In the genomic region with DNA sequence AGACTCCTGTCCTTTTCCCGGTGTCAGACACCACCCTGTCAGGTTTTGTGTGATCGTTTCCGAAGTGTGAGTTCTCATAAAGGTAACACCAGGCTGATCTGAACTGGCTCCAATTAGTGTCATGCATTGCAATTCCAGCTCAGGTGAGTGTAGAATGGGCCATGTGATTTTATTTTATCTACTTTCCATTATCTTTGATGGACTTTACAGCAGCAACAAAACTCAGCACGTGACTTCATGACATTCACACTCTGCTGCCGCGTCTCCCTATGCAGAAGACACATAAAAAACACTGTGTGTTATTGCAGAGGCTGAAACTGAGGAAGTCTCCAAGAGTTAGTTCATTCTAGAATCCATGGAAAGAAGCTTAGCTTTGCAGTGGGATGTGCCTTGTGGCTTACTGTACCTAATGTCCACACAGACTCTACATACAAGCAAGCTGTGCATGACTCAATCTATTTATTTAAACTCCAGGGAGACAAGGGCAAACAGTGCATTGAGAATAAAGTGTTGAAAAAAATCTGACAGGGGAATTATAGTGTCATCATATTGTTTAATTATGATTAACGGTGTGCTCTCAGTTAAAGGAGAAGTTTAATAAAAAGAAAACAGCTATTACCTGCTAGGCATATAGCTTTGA, we compare ENCODE assay signal across 30 mouse cellular contexts.
DNase-seq lines count a peak whose midpoint lies in the region; ATAC-seq and TF ChIP-seq lines count a peak whose summit lies in the region.
"Had no signal": no experiment of that assay in that cellular context is flagged by ENCODE, and none has a peak within 500 bp of the region (broad histone marks: within the 10 kb centered on the region; RNA-seq: fewer than 3 reads in every experiment).

No protein-coding gene starts in this region.

- H3K4me2 ChIP-seq in embryonic facial prominence, embryonic 14.5 days (ENCODE audit: low read depth, low read length), result no peak overlapping the region
- H3K4me2 ChIP-seq in midbrain, postnatal 0 days (ENCODE audit: low read depth, low read length, poor library complexity, severe bottlenecking), result no peak overlapping the region
- H3K4me2 ChIP-seq in midbrain, embryonic 13.5 days (replicated peaks), result no peak overlapping the region
- no peak overlapping the region for H3K4me2 ChIP-seq in intestine, postnatal 0 days (replicated peaks; ENCODE audit: low read depth)
- H3K4me2 ChIP-seq in stomach, postnatal 0 days (replicated peaks; ENCODE audit: low read depth), result no peak overlapping the region
- H3K4me2 ChIP-seq: embryonic facial prominence, embryonic 12.5 days; embryonic facial prominence, embryonic 15.5 days; forebrain, embryonic 12.5 days had no signal

- TF ChIP-seq EP300 in stomach, postnatal 0 days (optimal IDR thresholded peaks at IDR 0.05), result no peak

- peak; percentile 53; the same call in 1 of the 2 replicates for ATAC-seq in embryonic facial prominence, embryonic 14.5 days (ENCODE audit: low read depth)
- ATAC-seq in midbrain, postnatal 0 days (ENCODE audit: low FRiP score), result 0 out of 2 replicates have a peak, but pooled peaks have one; percentile 18
- no peak for ATAC-seq in midbrain, embryonic 13.5 days
- ATAC-seq in intestine, postnatal 0 days, result peak; percentile 90
- peak; percentile 61; the same call in 1 of the 2 replicates for ATAC-seq in stomach, postnatal 0 days (ENCODE audit: low FRiP score, low TSS enrichment)
- ATAC-seq: activated CD4-positive, CD25-positive, alpha-beta regulatory T cell, adult 4 months; CD4-positive, CD25-positive, alpha-beta regulatory T cell, adult 4 months; forebrain, embryonic 14.5 days; Patski had no signal

- H3K27me3 ChIP-seq in embryonic facial prominence, embryonic 14.5 days (replicated peaks; ENCODE audit: control insufficient read depth, insufficient read depth, low read length), result no peaks in the 10 kb centered on the region
- no peaks in the 10 kb centered on the region for H3K27me3 ChIP-seq in embryonic facial prominence, embryonic 10.5 days (replicated peaks; ENCODE audit: low read depth, poor library complexity, severe bottlenecking)
- no peaks in the 10 kb centered on the region for H3K27me3 ChIP-seq in midbrain, postnatal 0 days (ENCODE audit: insufficient read depth, low read length)
- no peaks in the 10 kb centered on the region for H3K27me3 ChIP-seq in midbrain, embryonic 13.5 days
- H3K27me3 ChIP-seq in intestine, postnatal 0 days (replicated peaks; ENCODE audit: control insufficient read depth, insufficient read depth, low read length), result no peaks in the 10 kb centered on the region
- no peaks in the 10 kb centered on the region for H3K27me3 ChIP-seq in stomach, postnatal 0 days (ENCODE audit: control insufficient read depth, insufficient read depth, low read length)
- H3K27me3 ChIP-seq: CH12.LX; embryonic facial prominence, embryonic 12.5 days; embryonic facial prominence, embryonic 15.5 days; forebrain, embryonic 12.5 days had no signal

- no peaks in the 10 kb centered on the region for H3K36me3 ChIP-seq in embryonic facial prominence, embryonic 14.5 days (ENCODE audit: control insufficient read depth, insufficient read depth, low read length)
- no peaks in the 10 kb centered on the region for H3K36me3 ChIP-seq in embryonic facial prominence, embryonic 10.5 days (replicated peaks)
- H3K36me3 ChIP-seq in midbrain, postnatal 0 days (ENCODE audit: insufficient read depth, low read length), result no peaks in the 10 kb centered on the region
- H3K36me3 ChIP-seq in midbrain, embryonic 13.5 days, result no peaks in the 10 kb centered on the region
- no peaks in the 10 kb centered on the region for H3K36me3 ChIP-seq in intestine, postnatal 0 days (ENCODE audit: control insufficient read depth, insufficient read depth)
- no peaks in the 10 kb centered on the region for H3K36me3 ChIP-seq in stomach, postnatal 0 days (ENCODE audit: control insufficient read depth, insufficient read depth, low read length)
- H3K36me3 ChIP-seq: embryonic facial prominence, embryonic 12.5 days; embryonic facial prominence, embryonic 15.5 days; forebrain, embryonic 10.5 days; forebrain, embryonic 12.5 days; G1E had no signal

- 84% methylated on average over 7 of the region's 7 CpGs for WGBS in embryonic facial prominence, embryonic 14.5 days
- WGBS in embryonic facial prominence, embryonic 10.5 days, result 88% methylated on average over 7 of the region's 7 CpGs
- WGBS in midbrain, postnatal 0 days, result 82% methylated on average over 7 of the region's 7 CpGs
- WGBS in midbrain, embryonic 13.5 days, result 84% methylated on average over 7 of the region's 7 CpGs
- 52% methylated on average over 7 of the region's 7 CpGs for WGBS in intestine, postnatal 0 days
- WGBS in stomach, postnatal 0 days, result 67% methylated on average over 7 of the region's 7 CpGs

- no peak overlapping the region for H3K4me3 ChIP-seq in embryonic facial prominence, embryonic 14.5 days (ENCODE audit: low read depth, low read length)
- H3K4me3 ChIP-seq in embryonic facial prominence, embryonic 10.5 days, result no peak overlapping the region
- no peak overlapping the region for H3K4me3 ChIP-seq in midbrain, postnatal 0 days (ENCODE audit: low read depth, low read length)
- H3K4me3 ChIP-seq in midbrain, embryonic 13.5 days (replicated peaks), result no peak overlapping the region
- H3K4me3 ChIP-seq in intestine, postnatal 0 days (ENCODE audit: low read depth, low read length), result no peak overlapping the region
- no peak overlapping the region for H3K4me3 ChIP-seq in stomach, postnatal 0 days (ENCODE audit: low read depth, low read length)
- H3K4me3 ChIP-seq: embryonic facial prominence, embryonic 12.5 days; embryonic facial prominence, embryonic 15.5 days; erythroblast, embryonic 14.5 days; forebrain, embryonic 10.5 days; forebrain, embryonic 12.5 days had no signal

- no peak for DNase-seq in embryonic facial prominence, embryonic 14.5 days (ENCODE audit: low spot score)
- DNase-seq in embryonic facial prominence, embryonic 10.5 days (ENCODE audit: low spot score), result no peak
- DNase-seq in midbrain, postnatal 0 days (ENCODE audit: low spot score), result no peak
- DNase-seq in stomach, postnatal 0 days (ENCODE audit: low spot score), result no peak
- no peak for DNase-seq in right cerebral cortex, postnatal 25 days
- DNase-seq in lung, adult 18-20 months, result no peak
- DNase-seq: adrenal gland, adult 8-10 months; adrenal gland, postnatal 14 days; adrenal gland, postnatal 36 days; B cell, adult 2 months; cerebellum, adult 11-12 months; cerebellum, adult 2 months; cerebellum, adult 9-10 months; cerebellum, postnatal 10 days; cerebellum, postnatal 25 days; embryo, embryonic 11 days; forebrain, postnatal 0 days had no signal

- no peak overlapping the region for H3K27ac ChIP-seq in embryonic facial prominence, embryonic 14.5 days (replicated peaks; ENCODE audit: low read depth, low read length)
- no peak overlapping the region for H3K27ac ChIP-seq in embryonic facial prominence, embryonic 10.5 days (replicated peaks)
- no peak overlapping the region for H3K27ac ChIP-seq in midbrain, postnatal 0 days (ENCODE audit: low read depth, low read length)
- H3K27ac ChIP-seq in midbrain, embryonic 13.5 days, result no peak overlapping the region
- no peak overlapping the region for H3K27ac ChIP-seq in intestine, postnatal 0 days (ENCODE audit: low read depth, low read length)
- no peak overlapping the region for H3K27ac ChIP-seq in stomach, postnatal 0 days (replicated peaks)
- H3K27ac ChIP-seq: embryonic facial prominence, embryonic 12.5 days; embryonic facial prominence, embryonic 15.5 days; forebrain, embryonic 10.5 days; forebrain, embryonic 12.5 days had no signal

- no peaks in the 10 kb centered on the region for H3K9me3 ChIP-seq in embryonic facial prominence, embryonic 14.5 days (ENCODE audit: control insufficient read depth, low read length)
- H3K9me3 ChIP-seq in embryonic facial prominence, embryonic 10.5 days, result no peaks in the 10 kb centered on the region
- no peaks in the 10 kb centered on the region for H3K9me3 ChIP-seq in midbrain, postnatal 0 days (ENCODE audit: low read length)
- H3K9me3 ChIP-seq in midbrain, embryonic 13.5 days, result no peaks in the 10 kb centered on the region
- no peaks in the 10 kb centered on the region for H3K9me3 ChIP-seq in intestine, postnatal 0 days (ENCODE audit: control insufficient read depth)
- H3K9me3 ChIP-seq in stomach, postnatal 0 days (ENCODE audit: control insufficient read depth, low read length), result no peaks in the 10 kb centered on the region
- H3K9me3 ChIP-seq: embryonic facial prominence, embryonic 12.5 days; embryonic facial prominence, embryonic 15.5 days; forebrain, embryonic 10.5 days; forebrain, embryonic 12.5 days; G1E had no signal

- H3K9ac ChIP-seq in embryonic facial prominence, embryonic 14.5 days (ENCODE audit: low read depth, low read length), result no peak overlapping the region
- H3K9ac ChIP-seq in midbrain, postnatal 0 days (replicated peaks; ENCODE audit: low read length, poor library complexity, severe bottlenecking), result no peak overlapping the region
- H3K9ac ChIP-seq in midbrain, embryonic 13.5 days (replicated peaks), result no peak overlapping the region
- no peak overlapping the region for H3K9ac ChIP-seq in intestine, postnatal 0 days (ENCODE audit: low read depth, low read length)
- H3K9ac ChIP-seq in stomach, postnatal 0 days (ENCODE audit: low read length), result no peak overlapping the region
- H3K9ac ChIP-seq: embryonic facial prominence, embryonic 12.5 days; embryonic facial prominence, embryonic 15.5 days; forebrain, embryonic 12.5 days; forebrain, postnatal 0 days had no signal

- TF ChIP-seq CTCF in midbrain, postnatal 0 days (IDR thresholded peaks at IDR 0.05), result no peak
- TF ChIP-seq CTCF in intestine, postnatal 0 days (IDR thresholded peaks at IDR 0.05; ENCODE audit: low read depth), result no peak
- TF ChIP-seq CTCF in stomach, postnatal 0 days (IDR thresholded peaks at IDR 0.05; ENCODE audit: low read depth), result no peak

- peaks cover 10% of the 10 kb centered on the region; the same call in 1 of the 2 replicates for H3K4me1 ChIP-seq in embryonic facial prominence, embryonic 14.5 days (ENCODE audit: control insufficient read depth, insufficient read depth, low read length)
- H3K4me1 ChIP-seq in embryonic facial prominence, embryonic 10.5 days, result no peaks in the 10 kb centered on the region
- no peaks in the 10 kb centered on the region for H3K4me1 ChIP-seq in midbrain, postnatal 0 days (ENCODE audit: insufficient read depth, low read length)
- H3K4me1 ChIP-seq in midbrain, embryonic 13.5 days (replicated peaks), result peaks cover 16% of the 10 kb centered on the region
- H3K4me1 ChIP-seq in intestine, postnatal 0 days (replicated peaks; ENCODE audit: control insufficient read depth, insufficient read depth, low read length), result no peaks in the 10 kb centered on the region
- no peaks in the 10 kb centered on the region for H3K4me1 ChIP-seq in stomach, postnatal 0 days (replicated peaks; ENCODE audit: control insufficient read depth, insufficient read depth)
- H3K4me1 ChIP-seq: embryonic facial prominence, embryonic 12.5 days had no signal
